21 mouse cellular contexts compared by ENCODE assay signal in the genomic region with DNA sequence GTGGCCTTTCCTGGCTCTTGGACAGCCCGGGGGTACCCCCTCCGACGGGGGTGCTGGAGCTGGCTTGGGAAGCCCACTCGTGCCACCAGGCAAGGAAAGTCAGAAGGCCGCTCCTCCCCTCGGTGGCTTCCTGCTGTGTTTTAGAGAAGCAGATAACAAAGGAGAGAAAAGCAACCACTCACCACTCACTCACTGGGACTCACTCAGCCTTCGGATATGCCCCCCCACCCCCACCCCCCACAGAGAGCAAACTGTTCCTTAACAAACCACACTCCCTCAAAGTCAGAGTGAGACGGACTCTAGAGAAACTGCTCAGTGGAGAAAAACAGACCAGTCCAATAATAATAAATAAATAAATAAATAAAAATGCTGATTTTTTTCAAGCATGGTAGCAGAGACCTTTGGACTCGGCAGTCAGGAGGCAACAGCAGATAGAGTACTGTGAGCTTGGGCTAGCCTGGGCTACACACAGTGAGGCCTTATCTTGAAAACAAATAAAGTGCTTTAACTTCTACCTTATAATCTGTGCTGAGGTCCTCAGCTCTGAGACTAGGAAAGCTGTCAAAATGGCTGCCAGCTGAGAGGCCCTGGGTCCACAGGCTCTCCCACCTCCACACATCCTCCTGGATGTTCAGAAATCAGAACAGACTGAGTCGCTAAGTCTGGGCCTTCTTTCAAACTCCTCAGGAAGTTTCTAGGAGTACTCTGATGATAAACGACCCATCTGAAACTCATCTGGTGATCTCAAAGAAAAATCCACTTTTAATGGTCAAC. TPM values are rescaled to one million over a fixed set of nuclear protein-coding genes. Genes with fewer than 3 reads are reported as not detected.
DNase-seq lines count a peak whose midpoint lies in the region; ATAC-seq and TF ChIP-seq lines count a peak whose summit lies in the region.
"Had no signal": no experiment of that assay in that cellular context is flagged by ENCODE, and none has a peak within 500 bp of the region (broad histone marks: within the 10 kb centered on the region; RNA-seq: fewer than 3 reads in every experiment).

No protein-coding gene starts in this region.

- 0 out of 2 replicates have a peak, but pooled peaks have one; percentile 16 for ATAC-seq in intestine, postnatal 0 days
- ATAC-seq in intestine, embryonic 16.5 days = no peak
- ATAC-seq in midbrain, embryonic 16.5 days = no peak
- peak; percentile 64 for ATAC-seq in common myeloid progenitor, adult 5-6 weeks (replicated peaks; ENCODE audit: low read depth, poor library complexity, severe bottlenecking)
- ATAC-seq: intestine, embryonic 15.5 days had no signal

- no peaks in the 10 kb centered on the region for H3K27me3 ChIP-seq in intestine, postnatal 0 days (replicated peaks; ENCODE audit: control insufficient read depth, insufficient read depth, low read length)
- no peaks in the 10 kb centered on the region for H3K27me3 ChIP-seq in intestine, embryonic 16.5 days (replicated peaks; ENCODE audit: control insufficient read depth, insufficient read depth, low read length)
- no peaks in the 10 kb centered on the region for H3K27me3 ChIP-seq in midbrain, embryonic 10.5 days (ENCODE audit: low read depth, poor library complexity, severe bottlenecking)
- H3K27me3 ChIP-seq in midbrain, embryonic 16.5 days (ENCODE audit: control insufficient read depth, insufficient read depth, low read depth, low read length) = no peaks in the 10 kb centered on the region
- H3K27me3 ChIP-seq: embryonic facial prominence, embryonic 12.5 days; forebrain, embryonic 12.5 days; heart, embryonic 15.5 days; intestine, embryonic 15.5 days had no signal

- in situ Hi-C loops in ES-E14 (cut with MboI; ENCODE audit: low sequenced_read_pairs in 2 of 2, unreplicated experiment in 2 of 2) = no loop called here

- no peak overlapping the region for H3K27ac ChIP-seq in intestine, postnatal 0 days (ENCODE audit: low read depth, low read length)
- no peak overlapping the region for H3K27ac ChIP-seq in intestine, embryonic 16.5 days (ENCODE audit: low read length)
- H3K27ac ChIP-seq in midbrain, embryonic 10.5 days (replicated peaks) = peak overlapping the region; percentile 60
- no peak overlapping the region for H3K27ac ChIP-seq in midbrain, embryonic 16.5 days (ENCODE audit: low read length)
- no peak overlapping the region for H3K27ac ChIP-seq in ES-E14 (ENCODE audit: insufficient read depth, low read depth, low read length, poor library complexity, severe bottlenecking)
- H3K27ac ChIP-seq: embryonic facial prominence, embryonic 12.5 days; forebrain, embryonic 12.5 days; heart, embryonic 15.5 days; hindbrain, embryonic 14.5 days; intestine, embryonic 15.5 days had no signal

- H3K36me3 ChIP-seq in intestine, postnatal 0 days (ENCODE audit: control insufficient read depth, insufficient read depth) = peaks cover 4% of the 10 kb centered on the region; the same call in 1 of the 2 replicates
- peaks cover 2% of the 10 kb centered on the region; the same call in 1 of the 2 replicates for H3K36me3 ChIP-seq in intestine, embryonic 16.5 days (ENCODE audit: control insufficient read depth, insufficient read depth, low read length)
- H3K36me3 ChIP-seq in midbrain, embryonic 10.5 days = peaks cover 53% of the 10 kb centered on the region
- H3K36me3 ChIP-seq in midbrain, embryonic 16.5 days (ENCODE audit: control insufficient read depth, insufficient read depth, low read length) = 0 out of 2 replicates have a peak, but pooled peaks cover 3% of the 10 kb centered on the region
- H3K36me3 ChIP-seq in ES-E14 (ENCODE audit: control insufficient read depth, insufficient read depth, low read length, poor library complexity, severe bottlenecking) = peaks cover 24% of the 10 kb centered on the region

- no peak overlapping the region for H3K4me3 ChIP-seq in intestine, postnatal 0 days (ENCODE audit: low read depth, low read length)
- no peak overlapping the region for H3K4me3 ChIP-seq in intestine, embryonic 16.5 days (ENCODE audit: low read length)
- no peak overlapping the region for H3K4me3 ChIP-seq in midbrain, embryonic 10.5 days
- H3K4me3 ChIP-seq in midbrain, embryonic 16.5 days (ENCODE audit: low read depth, low read length) = no peak overlapping the region
- no peak overlapping the region for H3K4me3 ChIP-seq in ES-E14 (ENCODE audit: insufficient read depth in 1 of 2, low read depth in 1 of 2, low read length in 2 of 2, poor library complexity in 1 of 2, severe bottlenecking in 1 of 2)
- H3K4me3 ChIP-seq: embryonic facial prominence, embryonic 12.5 days; forebrain, embryonic 12.5 days; heart, embryonic 15.5 days; hindbrain, embryonic 10.5 days; intestine, embryonic 15.5 days had no signal

- 72% methylated on average over 11 of the region's 11 CpGs for WGBS in intestine, postnatal 0 days
- WGBS in intestine, embryonic 16.5 days = 63% methylated on average over 11 of the region's 11 CpGs
- 52% methylated on average over 11 of the region's 11 CpGs for WGBS in midbrain, embryonic 10.5 days
- 45% methylated on average over 11 of the region's 11 CpGs for WGBS in midbrain, embryonic 16.5 days

- H3K9ac ChIP-seq in intestine, postnatal 0 days (ENCODE audit: low read depth, low read length) = no peak overlapping the region
- no peak overlapping the region for H3K9ac ChIP-seq in intestine, embryonic 16.5 days (ENCODE audit: low read depth, low read length)
- H3K9ac ChIP-seq in midbrain, embryonic 16.5 days (ENCODE audit: low read depth, low read length) = no peak overlapping the region
- no peak overlapping the region for H3K9ac ChIP-seq in ES-E14 (ENCODE audit: insufficient read depth, low read depth, low read length, poor library complexity, severe bottlenecking)
- H3K9ac ChIP-seq: embryonic facial prominence, embryonic 12.5 days; forebrain, embryonic 12.5 days; forebrain, postnatal 0 days; heart, embryonic 15.5 days; hindbrain, embryonic 14.5 days; intestine, embryonic 15.5 days had no signal

- no peaks in the 10 kb centered on the region for H3K9me3 ChIP-seq in intestine, postnatal 0 days (ENCODE audit: control insufficient read depth)
- no peaks in the 10 kb centered on the region for H3K9me3 ChIP-seq in intestine, embryonic 16.5 days (ENCODE audit: control insufficient read depth, low read length)
- H3K9me3 ChIP-seq in midbrain, embryonic 10.5 days (replicated peaks) = no peaks in the 10 kb centered on the region
- no peaks in the 10 kb centered on the region for H3K9me3 ChIP-seq in midbrain, embryonic 16.5 days (replicated peaks; ENCODE audit: control insufficient read depth, low read length, poor library complexity, severe bottlenecking)
- H3K9me3 ChIP-seq in ES-E14 (ENCODE audit: control insufficient read depth, insufficient read depth, low read depth, low read length) = no peaks in the 10 kb centered on the region
- H3K9me3 ChIP-seq: embryonic facial prominence, embryonic 12.5 days; forebrain, embryonic 12.5 days; heart, embryonic 15.5 days; hindbrain, embryonic 10.5 days; intestine, embryonic 15.5 days had no signal

- DNase-seq in midbrain, embryonic 10.5 days (ENCODE audit: low spot score) = no peak
- peak; percentile 58 for DNase-seq in ES-E14 (ENCODE audit: low read depth, low spot score)
- DNase-seq in ovary, adult 18-20 months (ENCODE audit: low spot score) = no peak
- DNase-seq: adrenal gland, postnatal 10 days; cerebellum, adult 11 months; cerebellum, adult 8-10 months; cerebellum, postnatal 14 days; forebrain, postnatal 0 days; gastrocnemius, postnatal 25 days had no signal

- no peaks in the 10 kb centered on the region for H3K4me1 ChIP-seq in intestine, postnatal 0 days (replicated peaks; ENCODE audit: control insufficient read depth, insufficient read depth, low read length)
- H3K4me1 ChIP-seq in intestine, embryonic 16.5 days (ENCODE audit: control insufficient read depth, insufficient read depth, low read length) = 0 out of 2 replicates have a peak, but pooled peaks cover 4% of the 10 kb centered on the region
- peaks cover 14% of the 10 kb centered on the region; the same call in 1 of the 2 replicates for H3K4me1 ChIP-seq in midbrain, embryonic 10.5 days
- H3K4me1 ChIP-seq in midbrain, embryonic 16.5 days (ENCODE audit: control insufficient read depth, insufficient read depth, low read length) = no peaks in the 10 kb centered on the region
- peaks cover 4 to 23% of the 10 kb centered on the region in 2 experiments; a peak in 2 of 4 replicates for H3K4me1 ChIP-seq in ES-E14 (ENCODE audit: control insufficient read depth in 2 of 2, insufficient read depth in 2 of 2, low read length in 2 of 2, poor library complexity in 1 of 2)

- no peak overlapping the region for H3K4me2 ChIP-seq in intestine, postnatal 0 days (replicated peaks; ENCODE audit: low read depth)
- no peak overlapping the region for H3K4me2 ChIP-seq in intestine, embryonic 16.5 days (ENCODE audit: low read depth, low read length)
- H3K4me2 ChIP-seq in midbrain, embryonic 16.5 days (ENCODE audit: low read length) = no peak overlapping the region
- H3K4me2 ChIP-seq: embryonic facial prominence, embryonic 12.5 days; forebrain, embryonic 12.5 days; heart, embryonic 11.5 days; heart, embryonic 15.5 days; hindbrain, embryonic 14.5 days; intestine, embryonic 15.5 days had no signal

- TF ChIP-seq CTCF in intestine, postnatal 0 days (IDR thresholded peaks at IDR 0.05; ENCODE audit: low read depth) = no peak

RNA-seq across cellular contexts. Expression of a gene that starts 1.0 kb away (rescaled TPM):
- not detected in 2 replicates for polyA plus RNA-seq in intestine, postnatal 0 days (2015; fragmentation: Nextera tagmentation; extraction: Ambion mirVana)
- polyA plus RNA-seq in intestine, embryonic 16.5 days (2015; fragmentation: Nextera tagmentation; extraction: Ambion mirVana) = 0.48 TPM in 1 of 2 replicates, not detected in the other
- 0.19 and 0.42 TPM in 2 replicates for polyA plus RNA-seq in midbrain, embryonic 10.5 days (2016; fragmentation: Nextera tagmentation; extraction: Ambion mirVana)
- 0.45 and 0.77 TPM in 2 replicates for polyA plus RNA-seq in midbrain, embryonic 16.5 days (2015; fragmentation: Nextera tagmentation; extraction: Ambion mirVana)
- 1.7 and 1.9 TPM in 2 replicates for total RNA-seq in ES-E14 (2012; rRNA removed)
- not detected in 2 replicates for total RNA-seq in common myeloid progenitor, adult 5-6 weeks (2017)
- total RNA-seq: granulocyte monocyte progenitor cell, adult 5-6 weeks had no signal
- polyA plus RNA-seq: embryonic facial prominence, embryonic 12.5 days; intestine, embryonic 15.5 days had no signal

RNA-seq across cellular contexts. Expression of a gene that starts 11.9 kb away (rescaled TPM):
- 10.6 and 12.1 TPM in 2 replicates for polyA plus RNA-seq in intestine, postnatal 0 days (2015; fragmentation: Nextera tagmentation; extraction: Ambion mirVana)
- polyA plus RNA-seq in intestine, embryonic 16.5 days (2015; fragmentation: Nextera tagmentation; extraction: Ambion mirVana) = 16.8 and 20.4 TPM in 2 replicates
- 59.4 and 72.8 TPM in 2 replicates for polyA plus RNA-seq in midbrain, embryonic 10.5 days (2016; fragmentation: Nextera tagmentation; extraction: Ambion mirVana)
- 17.7 and 18.9 TPM in 2 replicates for polyA plus RNA-seq in midbrain, embryonic 16.5 days (2015; fragmentation: Nextera tagmentation; extraction: Ambion mirVana)
- total RNA-seq in ES-E14 (2012; rRNA removed) = 15.2 and 15.9 TPM in 2 replicates
- 16.2 and 32.3 TPM in 2 replicates for total RNA-seq in common myeloid progenitor, adult 5-6 weeks (2017)

RNA-seq across cellular contexts. Expression of a gene that starts 21.6 kb away (rescaled TPM):
- 26.9 and 28.2 TPM in 2 replicates for polyA plus RNA-seq in intestine, postnatal 0 days (2015; fragmentation: Nextera tagmentation; extraction: Ambion mirVana)
- 50.5 and 52.2 TPM in 2 replicates for polyA plus RNA-seq in intestine, embryonic 16.5 days (2015; fragmentation: Nextera tagmentation; extraction: Ambion mirVana)
- 32.4 and 34.4 TPM in 2 replicates for polyA plus RNA-seq in midbrain, embryonic 10.5 days (2016; fragmentation: Nextera tagmentation; extraction: Ambion mirVana)
- polyA plus RNA-seq in midbrain, embryonic 16.5 days (2015; fragmentation: Nextera tagmentation; extraction: Ambion mirVana) = 22.8 and 23.3 TPM in 2 replicates
- 10.3 and 15.2 TPM in 2 replicates for total RNA-seq in ES-E14 (2012; rRNA removed)
- 19.1 and 22.9 TPM in 2 replicates for total RNA-seq in common myeloid progenitor, adult 5-6 weeks (2017)

RNA-seq across cellular contexts. Expression of a gene that starts 25.9 kb away (rescaled TPM):
- 48.9 and 56.0 TPM in 2 replicates for polyA plus RNA-seq in intestine, postnatal 0 days (2015; fragmentation: Nextera tagmentation; extraction: Ambion mirVana)
- polyA plus RNA-seq in intestine, embryonic 16.5 days (2015; fragmentation: Nextera tagmentation; extraction: Ambion mirVana) = 63.3 and 64.3 TPM in 2 replicates
- polyA plus RNA-seq in midbrain, embryonic 10.5 days (2016; fragmentation: Nextera tagmentation; extraction: Ambion mirVana) = 56.6 and 57.3 TPM in 2 replicates
- 57.0 and 58.7 TPM in 2 replicates for polyA plus RNA-seq in midbrain, embryonic 16.5 days (2015; fragmentation: Nextera tagmentation; extraction: Ambion mirVana)
- 80.3 and 126 TPM in 2 replicates for total RNA-seq in ES-E14 (2012; rRNA removed)
- total RNA-seq in common myeloid progenitor, adult 5-6 weeks (2017) = 11.9 and 12.1 TPM in 2 replicates

RNA-seq across cellular contexts. Expression of a gene that starts 41.0 kb away (rescaled TPM):
- 109 and 113 TPM in 2 replicates for polyA plus RNA-seq in intestine, postnatal 0 days (2015; fragmentation: Nextera tagmentation; extraction: Ambion mirVana)
- polyA plus RNA-seq in intestine, embryonic 16.5 days (2015; fragmentation: Nextera tagmentation; extraction: Ambion mirVana) = 250 and 255 TPM in 2 replicates
- 168 TPM in 2 replicates for polyA plus RNA-seq in midbrain, embryonic 10.5 days (2016; fragmentation: Nextera tagmentation; extraction: Ambion mirVana)
- polyA plus RNA-seq in midbrain, embryonic 16.5 days (2015; fragmentation: Nextera tagmentation; extraction: Ambion mirVana) = 110 and 114 TPM in 2 replicates
- 62.7 and 63.7 TPM in 2 replicates for total RNA-seq in ES-E14 (2012; rRNA removed)
- total RNA-seq in common myeloid progenitor, adult 5-6 weeks (2017) = 47.9 and 56.8 TPM in 2 replicates

Comparison
In these comparisons a context has a peak if more than half of its experiments do, and no peak if none do; other contexts are left out.
1. ATAC-seq: peak in intestine, postnatal 0 days (single experiment) and common myeloid progenitor, adult 5-6 weeks (single experiment); none in intestine, embryonic 16.5 days (single experiment) and midbrain, embryonic 16.5 days (single experiment).